Mouse (Mus musculus) frontal cortex, adult 2 months (tissue): ENCODE measurements around the gene Snrpc. TPM values are rescaled to one million over a fixed set of nuclear protein-coding genes. Genes with fewer than 3 reads are reported as not detected.
"Not testable (repeated sequence)": the region's sequence is repeated elsewhere in the genome, so short reads cannot be mapped to it uniquely, and the experiment has no call there.

Source experiments
- DNase-seq, 2 experiments: peaks; one replicate each; pipeline ENCODE4 v3.0.0; 2022; ENCODE audit warnings: low spot score in 1 of 2; ENCODE audit errors: extremely low spot score in 1 of 2
- polyA plus RNA-seq: library from polyadenylated mRNA; depleted of rRNA; stranded (reverse); fragments of >200 nt; gene quantifications from 2 replicates; pipeline ENCODE4 v1.2.3, GENCODE M21; 2012; rRNA removed

The Snrpc gene
- 66.1 and 78.6 TPM in 2 replicates for polyA plus RNA-seq

DNA sequence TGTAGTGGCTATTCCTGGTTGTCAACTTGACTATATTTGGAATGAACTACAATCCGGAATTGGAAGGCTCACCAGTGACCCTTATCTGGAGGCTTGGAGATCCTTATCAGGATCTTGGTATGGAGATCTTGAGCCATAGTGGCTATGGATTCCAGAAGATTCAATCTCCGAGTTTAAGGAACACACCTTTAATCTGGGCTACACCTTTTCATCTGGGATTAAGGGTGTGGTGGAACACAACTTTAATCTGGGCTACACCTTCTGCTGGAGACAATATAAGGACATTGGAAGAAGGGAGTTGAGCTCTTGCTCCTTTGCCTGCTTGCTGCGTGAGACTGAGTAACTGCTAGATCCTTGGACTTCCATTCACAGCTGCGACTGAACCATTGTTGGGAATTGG is at the start of gene Snrpc:
Gene Snrpc (plus strand): TSS at position 301 of the 400 bp plus-strand sequence.
- not testable (repeated sequence) for DNase-seq

DNA sequence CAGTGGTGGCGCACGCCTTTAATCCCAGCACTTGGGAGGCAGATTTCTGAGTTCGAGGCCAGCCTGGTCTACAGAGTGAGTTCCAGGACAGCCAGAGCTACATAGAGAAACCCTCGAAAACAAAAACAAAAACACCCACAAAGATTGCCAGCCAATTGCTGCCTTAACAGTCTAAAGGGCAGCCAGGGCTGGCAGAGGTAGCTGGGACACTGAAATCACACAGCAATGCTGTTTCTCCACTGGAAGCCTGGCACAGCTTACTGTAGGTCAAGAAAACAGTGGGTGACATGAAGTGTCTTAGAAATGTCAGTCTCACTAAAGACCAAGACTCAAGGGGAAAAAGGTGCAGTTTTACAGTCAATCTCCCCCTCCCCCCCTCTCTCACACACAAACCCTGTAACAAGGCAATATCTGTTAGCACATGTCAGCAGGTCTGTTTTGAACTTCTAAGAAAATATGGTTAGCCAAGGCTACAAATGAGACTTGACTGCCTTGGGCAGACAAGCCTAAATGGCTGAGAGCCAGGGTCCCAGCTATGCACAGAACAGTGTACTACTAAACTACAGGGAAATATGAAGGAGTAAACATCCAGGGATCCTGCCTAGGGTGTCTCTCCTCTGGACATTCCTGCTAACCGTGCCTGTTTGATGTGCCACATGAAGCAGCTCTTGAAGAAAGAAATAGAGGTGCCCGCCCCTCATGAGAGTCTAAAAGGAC is 49.3 kb upstream of the Snrpc start:
- no peak for DNase-seq

DNA sequence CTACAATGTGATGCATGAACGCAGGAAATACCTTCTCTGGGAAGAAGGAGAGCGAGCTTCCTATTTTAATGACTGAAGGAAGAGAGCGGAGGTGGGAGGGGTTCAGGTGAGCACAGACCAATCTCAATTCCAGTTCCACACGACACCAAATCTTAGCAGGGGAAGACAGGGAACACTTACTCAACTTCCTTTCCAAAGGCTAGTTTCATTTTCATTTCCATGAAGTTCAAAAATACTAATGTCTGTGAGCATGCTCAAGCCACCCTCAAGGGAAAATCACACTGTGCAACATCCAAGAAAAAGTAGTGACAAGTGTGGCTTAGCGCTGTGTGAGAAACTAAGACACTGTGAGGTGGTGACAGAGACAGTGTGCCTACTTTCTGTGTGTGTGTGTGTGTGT is 47.9 kb upstream of the Snrpc start:
- no peak for DNase-seq

DNA sequence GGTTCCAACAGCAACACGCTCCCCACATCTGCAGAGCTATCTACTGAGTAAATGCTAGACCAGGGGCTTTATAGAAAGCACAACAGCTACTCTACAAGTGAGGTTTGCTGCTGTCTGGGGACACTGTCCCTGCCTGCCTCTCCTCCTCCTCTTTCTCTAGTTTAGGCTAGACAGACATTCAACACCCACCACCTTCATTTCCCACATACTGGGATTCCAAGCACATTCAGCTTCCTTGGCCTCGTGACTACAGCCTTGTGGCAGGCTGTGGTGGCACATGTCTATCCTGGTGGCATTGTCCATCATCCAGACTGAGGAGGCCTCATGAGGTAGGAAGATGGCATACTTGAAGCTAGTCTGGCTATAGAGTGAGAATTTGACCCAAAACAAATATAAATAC is 47.0 kb upstream of the Snrpc start:
- DNase-seq, result peak in 1 of 2 experiments; percentile 49

DNA sequence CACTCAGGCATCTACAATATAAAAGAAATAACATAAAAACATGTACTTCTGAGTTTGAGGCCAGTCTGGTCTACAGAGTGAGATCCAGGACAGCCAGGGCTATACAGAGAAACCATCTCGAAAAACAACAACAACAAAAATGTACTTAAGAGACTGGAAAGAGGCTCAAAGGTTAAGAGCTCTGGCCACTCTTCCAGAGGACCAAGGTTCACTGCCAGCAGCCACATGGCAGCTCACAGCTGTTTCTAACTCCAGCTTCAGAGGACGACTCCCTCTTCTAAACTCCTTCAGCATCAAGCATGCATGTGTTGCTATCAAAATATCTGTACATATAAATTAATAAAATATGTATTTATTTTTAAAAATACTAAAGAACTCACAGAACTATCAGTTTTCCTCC is 46.4 kb upstream of the Snrpc start:
- no peak for DNase-seq

DNA sequence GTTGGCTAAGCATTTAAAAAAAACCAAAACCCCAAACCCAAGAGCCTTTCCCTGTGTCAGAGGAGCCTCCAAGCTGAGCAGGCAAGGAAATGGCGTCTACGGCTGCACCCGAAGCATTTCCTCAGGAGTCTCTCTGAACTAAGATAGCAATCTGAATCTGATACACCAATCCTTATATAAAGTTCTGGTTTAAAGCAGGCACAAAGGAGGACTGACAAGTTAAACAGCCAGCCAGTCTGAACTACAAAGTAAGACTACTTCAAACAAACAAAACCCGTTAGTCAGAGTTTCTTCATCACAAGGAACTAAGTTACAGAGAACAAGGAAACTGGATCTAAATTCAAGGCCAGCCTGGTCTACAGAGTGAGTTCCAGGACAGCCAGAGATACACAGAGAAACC is 45.4 kb upstream of the Snrpc start:
- no peak for DNase-seq

DNA sequence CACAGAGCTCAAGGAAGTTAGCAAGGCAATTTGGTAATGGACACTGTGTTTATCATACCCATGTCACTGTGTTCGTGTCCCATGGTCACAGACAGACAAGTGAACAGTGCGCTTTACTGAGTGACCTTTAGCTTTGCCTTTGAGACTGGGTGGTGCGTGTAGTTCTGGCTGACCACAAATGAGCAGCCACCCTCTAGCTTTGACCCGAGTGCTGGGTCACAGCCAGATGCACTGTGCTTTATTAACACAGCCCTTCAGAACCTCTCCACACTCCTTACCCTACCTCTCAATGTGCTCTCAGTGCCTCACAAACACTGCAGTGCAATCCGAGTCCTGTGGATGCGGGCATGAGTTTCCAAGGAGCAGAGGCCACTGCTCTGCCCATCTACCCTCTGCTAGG is 44.8 kb upstream of the Snrpc start:
- no peak for DNase-seq

DNA sequence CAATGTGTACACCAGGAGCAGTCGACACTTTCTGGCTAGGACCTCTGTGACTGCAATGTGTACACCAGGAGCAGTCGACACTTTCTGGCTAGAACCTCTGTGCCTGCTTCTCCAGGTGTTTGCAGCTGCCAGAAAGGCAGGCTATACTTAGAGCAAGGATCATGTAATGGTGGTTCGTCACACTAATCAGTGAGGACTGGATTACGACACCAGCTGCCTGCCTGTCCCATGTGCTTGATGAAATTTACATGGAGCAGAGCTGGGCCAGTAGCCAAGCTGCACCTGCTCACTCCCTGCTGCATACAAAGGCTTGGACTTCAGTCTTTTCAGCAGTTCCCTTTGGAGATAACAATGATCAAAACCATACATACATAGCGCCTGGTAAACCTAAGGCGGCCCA is 41.2 kb upstream of the Snrpc start:
- peak in 1 of 2 experiments; percentile 30 for DNase-seq

DNA sequence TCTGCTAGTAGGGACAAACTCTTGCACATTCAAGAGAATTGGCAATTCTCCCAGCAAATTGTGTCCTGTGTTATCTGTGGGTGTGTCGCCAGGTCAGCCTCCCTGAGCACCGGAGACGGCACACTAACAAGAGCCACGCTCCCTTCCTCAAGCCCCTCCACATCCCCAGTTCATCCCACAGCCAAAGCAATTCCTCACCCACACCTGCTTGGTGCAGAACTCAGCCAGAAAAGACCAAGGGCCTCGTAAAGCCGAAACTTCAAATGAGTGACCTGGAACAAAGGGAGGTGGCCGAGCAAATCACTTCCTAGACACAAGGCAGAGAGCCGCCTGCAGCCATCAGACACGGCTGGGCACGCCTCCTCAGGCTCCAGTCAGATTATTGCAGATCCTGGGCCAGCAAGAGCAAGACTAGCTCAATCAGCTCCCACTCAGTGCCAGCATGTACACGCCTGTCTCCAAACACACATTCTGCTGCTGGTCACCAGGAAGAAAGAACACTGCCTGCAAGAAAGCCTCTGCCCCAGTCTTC is 40.5 kb upstream of the Snrpc start:
- DNase-seq, result peak in 1 of 2 experiments; percentile 26

DNA sequence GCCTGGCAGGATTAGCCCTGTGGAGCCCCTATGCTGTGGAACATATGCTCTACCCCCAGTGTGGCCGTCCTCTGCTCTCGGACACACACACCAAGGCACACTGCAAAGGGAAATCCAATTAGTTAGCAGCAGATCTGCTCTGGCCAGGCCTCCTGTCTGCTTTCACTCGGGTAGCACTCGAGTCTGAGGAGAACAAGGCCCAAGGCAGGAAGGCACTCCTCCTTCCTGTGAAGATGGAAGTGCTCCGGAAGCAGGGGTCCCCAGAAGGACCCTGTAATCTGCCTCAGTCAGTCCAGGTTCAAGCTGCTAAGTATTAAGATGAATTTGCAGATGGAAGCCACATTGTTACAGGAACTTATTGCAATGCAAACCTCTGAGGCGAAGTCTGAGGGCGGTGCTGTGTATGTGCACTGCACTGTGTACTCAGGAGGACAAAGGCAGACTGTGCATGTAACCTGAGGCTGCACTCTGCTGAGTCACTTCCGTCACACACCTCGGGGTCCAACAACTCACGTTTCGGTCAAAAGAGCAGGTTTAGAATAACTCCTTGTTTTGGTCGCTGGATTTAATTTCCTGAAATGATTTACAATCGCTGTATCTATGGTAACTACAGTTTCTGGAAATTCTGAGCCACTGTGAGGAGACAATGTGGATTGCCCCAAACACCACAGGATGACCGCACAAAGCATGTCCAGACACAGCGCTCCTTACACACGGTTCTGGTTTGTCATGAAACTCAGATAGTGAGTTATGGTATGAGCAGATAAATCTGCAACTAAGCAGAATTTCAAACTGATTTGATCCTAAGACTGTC is 38.0 kb upstream of the Snrpc start:
- DNase-seq, result no peak

DNA sequence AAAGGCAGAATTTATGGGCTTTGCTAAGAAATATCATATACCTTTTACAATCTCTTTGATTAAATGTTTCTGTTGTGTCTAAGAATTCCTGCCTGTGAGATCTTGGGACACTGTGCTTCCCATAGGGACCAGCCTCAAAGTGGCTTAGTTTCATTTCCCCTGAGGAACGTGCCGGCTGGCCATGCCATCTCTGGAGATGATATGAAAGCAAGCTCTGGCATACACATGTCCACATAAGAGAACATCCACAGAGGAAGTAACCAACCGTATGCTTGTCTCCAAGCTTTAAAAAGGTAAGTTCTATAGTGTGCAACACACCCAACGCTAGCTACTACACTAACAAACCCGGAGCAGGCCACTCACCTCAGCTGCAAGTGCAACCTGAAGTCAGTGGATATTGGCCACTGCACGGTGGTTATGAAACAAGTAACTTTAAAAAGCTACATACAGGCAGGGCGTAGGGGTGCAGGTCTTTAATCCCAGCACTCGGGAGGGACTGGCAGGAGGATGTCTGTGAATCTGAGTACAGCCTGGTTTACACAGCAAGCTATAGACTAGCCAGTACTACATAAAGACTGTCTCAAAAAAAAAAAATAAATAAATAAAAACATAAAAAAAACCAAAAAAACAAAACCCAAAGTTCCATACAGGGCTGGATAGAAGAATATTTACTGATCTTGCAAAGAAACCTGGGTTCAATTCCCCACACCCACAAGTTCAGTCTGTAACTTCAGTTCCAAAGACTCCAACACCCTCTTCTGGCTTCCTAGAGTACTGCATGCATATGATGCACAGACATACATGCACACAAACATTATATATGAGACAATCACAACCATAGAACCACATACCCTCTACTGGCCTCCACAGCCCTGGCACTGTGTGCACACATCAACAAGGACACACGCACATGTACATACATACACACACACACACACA is 37.0 kb upstream of the Snrpc start:
- no peak for DNase-seq

DNA sequence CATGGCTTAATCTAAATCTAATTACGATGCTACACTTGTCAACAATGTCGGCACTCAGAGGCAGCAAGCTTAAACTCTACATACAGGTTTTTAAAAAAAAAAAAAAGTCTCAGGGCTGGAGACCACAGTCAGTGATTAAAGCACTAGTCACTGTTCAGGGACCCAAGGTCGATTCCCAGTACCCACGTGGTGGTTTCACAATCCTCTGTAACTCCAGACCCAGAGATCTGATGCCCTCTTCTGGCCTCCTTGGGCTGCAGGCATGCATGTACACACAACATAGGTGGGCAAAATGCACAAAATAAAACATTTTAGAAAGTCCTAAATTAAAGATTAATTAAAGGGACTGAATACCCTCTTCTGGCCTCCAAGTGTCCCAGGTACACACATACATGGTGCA is 34.2 kb upstream of the Snrpc start:
- no peak for DNase-seq

DNA sequence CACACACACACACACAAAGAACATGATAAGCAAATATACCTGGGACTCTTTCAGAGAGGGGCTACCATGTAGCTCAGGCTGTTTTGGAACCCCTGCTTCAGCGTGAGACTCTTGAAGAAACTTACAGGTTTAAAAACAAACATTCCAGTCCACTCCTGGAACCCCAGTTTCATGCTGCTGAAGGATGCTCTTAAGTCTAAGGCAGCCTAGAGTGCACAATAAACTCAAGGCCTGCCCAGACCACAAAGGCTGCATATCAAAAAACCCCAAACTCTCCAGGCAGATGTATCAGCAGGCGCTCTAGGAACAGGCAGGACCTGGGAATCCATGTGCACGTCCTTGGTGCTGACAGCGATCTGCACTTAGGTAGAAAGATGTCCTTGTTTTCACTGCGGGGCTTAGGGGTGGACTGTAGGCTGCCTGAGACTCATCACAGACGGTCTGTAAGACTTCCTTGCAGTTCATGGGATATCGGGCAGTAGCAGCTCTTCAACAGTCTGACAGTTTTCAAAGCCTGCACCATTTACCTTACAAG is 33.7 kb upstream of the Snrpc start:
- DNase-seq, result no peak

DNA sequence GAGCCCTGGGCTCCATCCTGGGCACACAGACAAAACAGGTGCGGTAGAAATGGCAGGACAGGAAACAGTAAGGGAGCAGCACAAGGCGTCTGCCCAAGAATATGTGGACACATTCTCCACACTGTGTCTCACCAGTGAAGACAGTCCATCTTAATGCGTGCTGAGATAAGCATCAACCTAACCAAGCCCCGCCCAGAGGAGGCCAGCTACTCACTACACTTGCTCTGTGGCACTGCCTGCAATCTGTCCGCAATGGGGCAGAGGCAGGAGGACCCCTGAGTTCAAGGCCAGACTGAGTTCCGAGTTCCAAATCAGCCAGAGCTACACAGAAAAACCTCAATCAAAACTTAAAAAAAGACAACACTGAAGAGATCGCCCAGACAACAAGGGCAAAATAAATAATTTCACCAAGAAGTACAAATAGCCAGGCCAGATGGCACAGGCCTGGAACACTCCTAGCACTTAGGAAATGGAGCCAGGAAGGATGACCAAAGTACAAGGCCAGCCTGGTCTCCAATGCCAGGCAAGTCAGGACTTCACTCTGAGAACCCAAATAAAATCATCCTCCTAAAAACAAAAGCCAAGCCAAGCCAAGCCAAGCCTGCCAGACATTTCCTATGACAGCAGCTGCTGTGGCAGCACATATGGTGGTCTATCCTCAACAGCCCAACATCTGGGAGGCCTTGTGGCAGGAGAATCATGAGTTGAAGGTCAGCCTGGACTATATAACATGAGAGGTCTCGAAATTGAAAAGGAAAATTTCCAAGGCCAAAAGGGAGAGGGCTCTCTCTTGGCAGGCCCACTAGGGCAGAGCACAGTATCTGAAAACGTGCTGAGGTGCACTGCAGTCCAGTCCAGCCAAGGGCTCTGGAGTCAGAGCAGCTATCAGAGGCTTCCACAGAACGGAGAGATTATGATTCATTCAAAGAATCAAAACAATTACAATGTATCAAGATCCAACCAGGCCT is 32.9 kb upstream of the Snrpc start:
- DNase-seq, result no peak

DNA sequence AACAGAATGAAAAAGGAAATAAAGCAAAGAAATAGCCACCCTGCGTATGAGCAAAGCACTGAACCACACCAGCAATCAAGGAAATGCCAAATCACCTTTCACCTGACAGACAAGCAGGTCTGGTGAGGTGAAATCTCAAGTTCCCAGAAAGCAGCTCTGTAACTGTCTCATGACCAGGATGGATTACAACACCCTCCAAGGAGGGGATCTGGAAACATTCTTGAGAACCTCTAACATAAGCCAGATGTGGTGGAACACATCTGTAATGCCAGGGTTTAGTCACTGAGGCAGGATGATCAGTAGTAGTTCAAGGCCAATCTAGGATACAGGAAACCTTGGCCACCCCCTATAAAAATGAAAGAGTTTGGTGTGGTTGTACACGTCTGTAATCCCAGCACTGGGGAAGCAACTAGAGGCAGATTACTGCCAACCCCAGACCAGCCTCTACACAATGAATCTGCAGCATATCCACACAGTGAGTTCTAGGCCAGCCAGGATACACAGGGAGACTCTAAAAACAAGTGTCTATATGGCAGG is 30.3 kb upstream of the Snrpc start:
- DNase-seq, result no peak

DNA sequence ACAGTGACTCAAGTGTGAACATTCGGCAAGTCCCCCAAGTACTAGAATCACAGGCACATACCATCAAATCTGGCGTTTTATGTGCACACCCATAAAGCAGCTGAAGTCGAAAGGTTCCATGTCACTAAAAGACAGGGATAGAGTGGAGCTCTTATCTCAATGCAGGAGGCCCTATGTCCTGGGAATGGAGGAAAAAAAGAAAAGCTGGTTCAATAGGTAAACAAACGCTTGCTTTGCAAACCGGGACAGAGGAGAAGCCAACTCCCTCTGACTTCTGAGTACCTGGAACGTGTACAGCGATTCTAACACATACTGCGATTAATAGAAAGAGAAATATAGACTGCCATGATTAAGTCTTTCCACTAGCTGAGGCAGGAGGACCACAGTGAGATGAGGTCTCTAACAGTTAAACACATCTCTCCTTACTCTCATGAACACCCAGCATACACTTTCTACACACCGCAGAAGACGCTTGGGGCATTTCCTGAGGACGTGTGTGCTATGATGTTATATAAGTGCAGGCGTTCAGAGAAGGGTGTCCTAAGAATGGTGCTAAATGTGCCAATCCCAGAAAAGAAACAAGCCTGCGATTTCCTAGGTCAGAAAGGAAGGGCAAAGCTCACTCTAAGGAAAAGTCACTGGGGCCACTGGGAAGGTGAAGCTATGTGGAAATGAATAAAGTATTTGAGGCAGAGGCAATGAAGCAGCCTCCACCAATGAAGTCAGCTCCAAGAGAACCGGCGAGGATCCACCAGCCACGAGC is 27.2 kb upstream of the Snrpc start:
- no peak for DNase-seq

DNA sequence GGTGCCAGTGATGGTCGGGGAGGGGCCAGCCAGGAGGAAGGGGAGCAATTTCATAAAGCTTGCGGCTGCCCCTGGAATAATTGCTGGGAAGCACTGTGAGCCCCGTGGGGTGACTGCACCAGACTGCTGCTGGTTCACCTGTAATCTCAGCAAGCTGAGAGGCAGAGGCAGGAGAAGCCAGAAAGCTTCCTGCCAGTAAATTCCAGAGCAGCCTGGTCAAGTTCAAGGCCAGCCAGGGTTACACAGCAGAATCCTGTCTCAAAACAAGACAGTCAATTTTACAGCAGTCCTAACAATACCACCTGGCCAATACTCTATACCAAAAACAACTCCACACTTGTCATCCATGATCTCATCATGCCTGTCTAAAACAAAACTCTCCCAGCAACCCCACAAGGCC is 26.0 kb upstream of the Snrpc start:
- no peak for DNase-seq

DNA sequence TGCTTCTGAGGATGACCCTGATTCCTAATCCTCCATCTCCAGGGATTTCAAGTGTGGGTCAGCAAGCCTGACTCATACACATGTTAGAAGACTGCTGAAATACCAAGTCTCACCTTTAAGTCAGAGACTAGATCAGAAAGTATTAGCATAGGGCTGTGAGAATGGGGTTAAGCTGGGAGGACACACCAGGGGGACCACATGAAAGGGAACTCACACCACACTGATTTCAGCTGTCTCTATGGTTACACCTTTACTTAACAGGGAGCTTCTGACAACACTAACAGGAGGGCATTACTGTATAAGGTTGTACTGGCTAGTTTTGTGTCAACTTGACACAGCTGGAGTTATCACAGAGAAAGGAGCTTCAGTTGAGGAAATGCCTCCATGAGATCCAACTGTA is 23.3 kb upstream of the Snrpc start:
- no peak for DNase-seq
